ENCODE assay signal across 10 mouse cellular contexts in the genomic region with DNA sequence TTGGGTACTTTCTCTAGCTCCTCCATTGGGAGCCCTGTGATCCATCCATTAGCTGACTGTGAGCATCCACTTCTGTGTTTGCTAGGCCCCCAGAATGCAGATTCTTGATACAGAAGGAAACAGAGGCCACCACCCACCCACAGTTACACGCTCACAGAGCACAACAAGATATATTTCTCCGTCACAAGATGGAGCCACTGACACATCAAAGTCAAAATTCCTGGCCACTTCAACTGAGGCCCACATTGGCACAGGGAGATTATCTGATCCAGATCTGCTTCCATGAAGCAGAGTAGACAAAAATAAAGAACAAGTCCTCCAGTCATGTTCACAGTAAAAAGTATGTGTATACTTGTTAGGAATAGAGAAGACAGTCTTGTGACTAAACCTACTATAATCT. TPM values are rescaled to one million over a fixed set of nuclear protein-coding genes. Genes with fewer than 3 reads are reported as not detected.
DNase-seq lines count a peak whose midpoint lies in the region; ATAC-seq lines count a peak whose summit lies in the region.
"Had no signal": no experiment of that assay in that cellular context is flagged by ENCODE, and none has a peak within 500 bp of the region (broad histone marks: within the 10 kb centered on the region; RNA-seq: fewer than 3 reads in every experiment).

No protein-coding gene starts in this region.

- intact Hi-C loops in left cerebral cortex, postnatal 25 days (cut with DNase I): no loop called here

- H3K27ac ChIP-seq in forebrain, embryonic 14.5 days (ENCODE audit: low read depth, low read length): no peak overlapping the region
- no peak overlapping the region for H3K27ac ChIP-seq in forebrain, embryonic 10.5 days
- no peak overlapping the region for H3K27ac ChIP-seq in midbrain, embryonic 13.5 days
- H3K27ac ChIP-seq: heart, embryonic 15.5 days; stomach, embryonic 15.5 days had no signal

- no peak for ATAC-seq in forebrain, embryonic 14.5 days
- ATAC-seq in midbrain, embryonic 13.5 days: no peak

- peak; percentile 45 for DNase-seq in forebrain, embryonic 14.5 days (ENCODE audit: low spot score)
- no peak for DNase-seq in forebrain, embryonic 10.5 days (ENCODE audit: extremely low spot score, low spot score)
- DNase-seq in left cerebral cortex, postnatal 25 days (ENCODE audit: low spot score in 2 of 2): peak; percentile 14 to 36
- DNase-seq in left cerebral cortex, adult 8-10 months (ENCODE audit: low spot score in 2 of 2): no peak
- DNase-seq in NIH3T3 (ENCODE audit: low read depth): peak; percentile 74
- peak; percentile 36 for DNase-seq in kidney, postnatal 14 days
- DNase-seq in spleen, postnatal 4 days (ENCODE audit: low spot score in 2 of 2): no peak

- no peak overlapping the region for H3K4me2 ChIP-seq in forebrain, embryonic 14.5 days (ENCODE audit: low read length)
- no peak overlapping the region for H3K4me2 ChIP-seq in midbrain, embryonic 13.5 days (replicated peaks)
- H3K4me2 ChIP-seq: heart, embryonic 15.5 days; stomach, embryonic 15.5 days had no signal

- no peak overlapping the region for H3K9ac ChIP-seq in forebrain, embryonic 14.5 days (ENCODE audit: low read length)
- no peak overlapping the region for H3K9ac ChIP-seq in midbrain, embryonic 13.5 days (replicated peaks)
- H3K9ac ChIP-seq: heart, embryonic 15.5 days; stomach, embryonic 15.5 days had no signal

- H3K9me3 ChIP-seq in forebrain, embryonic 14.5 days (replicated peaks; ENCODE audit: control insufficient read depth, low read length): no peaks in the 10 kb centered on the region
- H3K9me3 ChIP-seq in forebrain, embryonic 10.5 days: no peaks in the 10 kb centered on the region
- no peaks in the 10 kb centered on the region for H3K9me3 ChIP-seq in midbrain, embryonic 13.5 days
- H3K9me3 ChIP-seq: heart, embryonic 15.5 days; stomach, embryonic 15.5 days had no signal

- H3K36me3 ChIP-seq in forebrain, embryonic 14.5 days (ENCODE audit: control insufficient read depth, insufficient read depth, low read length): no peaks in the 10 kb centered on the region
- no peaks in the 10 kb centered on the region for H3K36me3 ChIP-seq in forebrain, embryonic 10.5 days (replicated peaks)
- 0 out of 2 replicates have a peak, but pooled peaks cover 2% of the 10 kb centered on the region for H3K36me3 ChIP-seq in midbrain, embryonic 13.5 days
- H3K36me3 ChIP-seq: heart, embryonic 15.5 days; stomach, embryonic 15.5 days had no signal

- WGBS in forebrain, embryonic 14.5 days: 49% methylated on average over 2 of the region's 2 CpGs
- WGBS in forebrain, embryonic 10.5 days: 45% methylated on average over 2 of the region's 2 CpGs
- WGBS in midbrain, embryonic 13.5 days: 45% methylated on average over 2 of the region's 2 CpGs

- no peaks in the 10 kb centered on the region for H3K4me1 ChIP-seq in forebrain, embryonic 14.5 days (ENCODE audit: control insufficient read depth, insufficient read depth, low read length)
- no peaks in the 10 kb centered on the region for H3K4me1 ChIP-seq in forebrain, embryonic 10.5 days
- no peaks in the 10 kb centered on the region for H3K4me1 ChIP-seq in midbrain, embryonic 13.5 days (replicated peaks)
- H3K4me1 ChIP-seq: heart, embryonic 15.5 days; stomach, embryonic 15.5 days had no signal

- no peak overlapping the region for H3K4me3 ChIP-seq in forebrain, embryonic 14.5 days (ENCODE audit: low read depth, low read length)
- no peak overlapping the region for H3K4me3 ChIP-seq in forebrain, embryonic 10.5 days
- no peak overlapping the region for H3K4me3 ChIP-seq in midbrain, embryonic 13.5 days (replicated peaks)
- H3K4me3 ChIP-seq: heart, embryonic 15.5 days; stomach, embryonic 15.5 days had no signal

- H3K27me3 ChIP-seq in forebrain, embryonic 14.5 days (replicated peaks; ENCODE audit: control insufficient read depth, insufficient read depth, low read length): no peaks in the 10 kb centered on the region
- no peaks in the 10 kb centered on the region for H3K27me3 ChIP-seq in forebrain, embryonic 10.5 days (ENCODE audit: poor library complexity, severe bottlenecking)
- no peaks in the 10 kb centered on the region for H3K27me3 ChIP-seq in midbrain, embryonic 13.5 days
- H3K27me3 ChIP-seq: heart, embryonic 15.5 days; stomach, embryonic 15.5 days had no signal

RNA-seq across cellular contexts. Expression of a gene that starts 6.8 kb away (rescaled TPM):
- polyA plus RNA-seq in forebrain, embryonic 14.5 days (2014; fragmentation: Nextera tagmentation; extraction: Ambion mirVana): 10.2 and 13.7 TPM in 2 replicates
- 10.1 and 10.7 TPM in 2 replicates for polyA plus RNA-seq in forebrain, embryonic 10.5 days (2016; fragmentation: Nextera tagmentation; extraction: Ambion mirVana)
- total RNA-seq in left cerebral cortex, postnatal 25 days (2021): 10 to 100 TPM; 20.7 to 20.9 TPM
- 10 to 100 TPM; 20.5 to 23.3 (median 21.9) TPM for total RNA-seq in left cerebral cortex, adult 8-10 months (2022)
- polyA plus RNA-seq in midbrain, embryonic 13.5 days (2015; fragmentation: Nextera tagmentation; extraction: Ambion mirVana): 17.9 and 20.3 TPM in 2 replicates

RNA-seq across cellular contexts. Expression of a gene that starts 39.6 kb away (rescaled TPM):
- 17.6 and 18.4 TPM in 2 replicates for polyA plus RNA-seq in forebrain, embryonic 14.5 days (2014; fragmentation: Nextera tagmentation; extraction: Ambion mirVana)
- polyA plus RNA-seq in forebrain, embryonic 10.5 days (2016; fragmentation: Nextera tagmentation; extraction: Ambion mirVana): 20.6 and 20.7 TPM in 2 replicates
- 10 to 100 TPM; 47.4 to 49.8 TPM for total RNA-seq in left cerebral cortex, postnatal 25 days (2021)
- 10 to 100 TPM; 52.4 to 61.7 (median 57.1) TPM for total RNA-seq in left cerebral cortex, adult 8-10 months (2022)
- polyA plus RNA-seq in midbrain, embryonic 13.5 days (2015; fragmentation: Nextera tagmentation; extraction: Ambion mirVana): 24.6 and 25.3 TPM in 2 replicates

Comparison
In these comparisons a context has a peak if more than half of its experiments do, and no peak if none do; other contexts are left out.
1. DNase-seq: peak in forebrain, embryonic 14.5 days (single experiment), left cerebral cortex, postnatal 25 days (2 of 2), NIH3T3 (single experiment) and kidney, postnatal 14 days (single experiment); none in forebrain, embryonic 10.5 days (single experiment), left cerebral cortex, adult 8-10 months (0 of 2) and spleen, postnatal 4 days (0 of 2).